Mouse (Mus musculus) urinary bladder, adult 18-20 months (tissue): ENCODE measurements around the gene Myo1f.
"Not testable (repeated sequence)": the region's sequence is repeated elsewhere in the genome, so short reads cannot be mapped to it uniquely, and the experiment has no call there.

Experiments used
- DNase-seq, 2 experiments: peaks; one replicate each; pipeline ENCODE4 v3.0.0; 2022; ENCODE audit warnings: low spot score in 2 of 2, mixed read lengths in 2 of 2

The Myo1f gene

DNA sequence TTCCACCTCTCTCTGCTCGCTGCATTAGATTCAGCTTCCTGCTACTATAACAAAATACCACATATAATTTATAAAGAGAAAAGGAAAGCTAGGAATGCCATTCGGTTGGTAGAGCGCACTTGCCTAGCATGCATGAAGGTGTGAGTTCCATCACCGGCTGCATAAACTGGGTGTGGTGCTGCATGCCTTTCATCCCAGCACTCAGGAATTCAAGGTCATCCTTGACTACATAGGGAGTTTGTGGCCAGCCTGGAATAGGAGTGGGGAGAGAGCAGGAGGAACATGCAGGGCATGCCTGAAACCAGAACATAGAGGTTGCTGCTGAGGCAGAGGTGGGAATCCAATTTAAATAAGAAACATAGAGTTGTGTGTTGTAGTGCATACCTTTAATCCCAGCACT lies 28.6 kb downstream of the Myo1f start:
- no peak for DNase-seq

DNA sequence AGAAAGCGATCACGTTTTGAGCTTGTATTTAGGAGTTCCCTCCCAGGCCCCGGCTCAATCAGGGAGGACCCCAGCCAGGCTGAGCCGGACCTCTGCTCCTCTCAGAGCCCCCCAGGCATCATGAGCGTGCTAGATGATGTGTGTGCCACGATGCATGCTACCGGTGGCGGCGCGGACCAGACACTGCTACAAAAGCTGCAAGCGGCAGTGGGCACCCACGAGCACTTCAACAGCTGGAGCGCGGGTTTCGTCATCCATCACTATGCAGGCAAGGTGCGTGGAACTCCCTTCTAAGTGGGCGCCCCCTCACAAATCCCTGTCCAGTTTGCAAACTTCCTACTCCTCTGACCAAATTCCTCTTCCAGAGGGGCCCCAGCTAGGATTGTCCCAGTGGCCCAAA lies 30.5 kb downstream of the Myo1f start:
- no peak for DNase-seq

GRCm38 (mm10) chr17:33597271-33597670 lies 41.8 kb downstream of the Myo1f start:
- DNase-seq, result no peak

GRCm38 (mm10) chr17:33598506-33598905 lies 43.0 kb downstream of the Myo1f start:
- DNase-seq, result no peak

DNA sequence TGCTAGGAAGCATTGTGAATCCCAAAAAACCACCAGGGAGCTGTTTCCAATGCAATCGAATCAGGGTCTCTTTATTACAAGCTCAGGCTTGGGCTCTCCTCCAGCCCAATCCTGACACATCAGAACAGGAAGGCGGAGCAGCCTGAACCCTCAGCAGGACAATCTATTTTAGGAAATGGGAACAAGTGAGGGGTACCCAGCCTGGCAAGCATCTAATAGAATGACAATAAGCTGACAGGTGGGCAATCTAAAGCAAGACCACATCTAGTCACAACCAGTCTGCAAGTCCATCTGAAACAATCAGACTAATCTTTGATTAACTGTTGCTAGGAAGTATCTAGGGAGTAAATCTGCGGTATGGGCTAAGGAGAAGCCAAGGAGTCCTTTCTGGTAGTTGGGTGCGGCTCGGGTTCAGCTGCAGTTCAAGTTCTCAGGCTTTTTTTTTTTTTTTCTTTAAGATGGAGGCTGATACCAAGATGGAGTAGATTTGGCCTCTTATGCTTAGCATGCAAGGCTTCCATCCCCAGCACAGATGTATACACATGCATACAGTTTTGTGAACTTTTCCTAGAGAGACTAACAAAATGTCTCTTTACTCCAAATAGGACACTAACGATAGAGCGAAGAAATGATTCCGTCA lies 44.4 kb downstream of the Myo1f start:
- DNase-seq, result no peak

- DNase-seq, result no peak
These were observed 45.3 kb downstream of the Myo1f start for GRCm38 (mm10) chr17:33600831-33601230.

GRCm38 (mm10) chr17:33601947-33602346 lies 46.4 kb downstream of the Myo1f start:
- no peak for DNase-seq

DNA sequence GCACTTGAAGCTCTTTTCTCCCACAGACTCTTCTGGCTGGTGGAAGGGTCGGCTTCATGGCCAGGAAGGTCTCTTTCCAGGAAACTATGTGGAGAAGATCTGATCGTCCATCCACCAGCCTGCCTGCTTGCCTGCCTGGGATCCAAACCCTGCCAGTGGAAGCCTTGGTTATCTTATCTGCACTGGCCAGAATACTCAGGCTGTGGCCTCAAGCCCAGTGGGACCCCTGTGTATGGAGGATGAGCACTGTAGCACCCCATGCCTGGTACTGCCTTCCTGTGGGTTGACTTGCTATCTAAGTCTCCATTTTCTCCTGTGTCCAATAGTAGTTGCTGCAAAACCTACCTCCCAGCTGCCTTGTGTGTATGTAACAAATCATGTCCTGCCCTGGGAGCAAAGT lies 51.8 kb downstream of the Myo1f start:
- no peak for DNase-seq

DNA sequence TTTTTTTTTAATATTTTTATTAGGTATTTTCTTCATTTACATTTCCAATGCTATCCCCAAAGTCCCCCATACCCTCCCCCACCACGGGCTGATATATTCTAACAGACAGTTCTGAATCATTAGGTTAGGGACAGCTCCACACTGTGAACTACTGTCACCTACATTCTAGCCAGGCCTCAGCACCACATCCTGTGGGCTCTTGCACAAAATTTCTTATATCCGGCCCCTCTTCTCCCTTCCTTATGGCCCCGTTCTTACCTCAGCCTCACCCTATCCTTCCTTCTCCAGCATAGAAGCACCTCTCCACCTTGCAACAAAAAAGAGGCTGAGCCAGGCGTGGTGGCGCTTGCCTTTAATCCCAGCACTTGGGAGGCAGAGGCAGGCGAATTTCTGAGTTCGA lies 55.0 kb downstream of the Myo1f start:
- DNase-seq, result no peak

DNA sequence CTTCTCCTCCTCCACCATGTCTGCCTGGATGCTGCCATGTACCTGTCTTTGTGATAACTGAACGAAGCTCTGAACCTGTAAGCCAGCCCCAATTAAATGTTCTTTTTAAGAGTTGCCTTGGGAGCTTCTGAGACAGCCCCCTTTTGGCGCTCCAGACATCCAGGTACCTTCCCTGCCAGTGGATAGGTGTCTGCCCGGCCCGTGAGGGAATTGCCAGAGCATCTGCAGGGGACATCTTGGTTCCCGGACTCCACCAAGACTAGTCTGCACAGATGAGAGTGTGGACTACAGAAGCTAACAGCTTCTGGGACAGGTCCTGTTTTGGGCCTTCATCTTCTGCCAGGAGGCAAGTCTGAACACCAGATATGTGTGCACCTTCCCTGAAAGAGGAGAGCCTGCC lies 58.2 kb downstream of the Myo1f start:
- DNase-seq, result not testable (repeated sequence)

- no peak for DNase-seq
These were observed 71.8 kb downstream of the Myo1f start for GRCm38 (mm10) chr17:33627281-33627680.

- peak; percentile 85 to 88 for DNase-seq
These were observed 73.3 kb downstream of the Myo1f start, which contains the start of gene Zfp414 for GRCm38 (mm10) chr17:33628621-33629486. Gene Zfp414 (plus strand): TSS chr17:33629090.

GRCm38 (mm10) chr17:33629487-33630125 lies 74.1 kb downstream of the Myo1f start:
- no peak for DNase-seq

GRCm38 (mm10) chr17:33630171-33630895 lies 74.8 kb downstream of the Myo1f start:
- no peak for DNase-seq

DNA sequence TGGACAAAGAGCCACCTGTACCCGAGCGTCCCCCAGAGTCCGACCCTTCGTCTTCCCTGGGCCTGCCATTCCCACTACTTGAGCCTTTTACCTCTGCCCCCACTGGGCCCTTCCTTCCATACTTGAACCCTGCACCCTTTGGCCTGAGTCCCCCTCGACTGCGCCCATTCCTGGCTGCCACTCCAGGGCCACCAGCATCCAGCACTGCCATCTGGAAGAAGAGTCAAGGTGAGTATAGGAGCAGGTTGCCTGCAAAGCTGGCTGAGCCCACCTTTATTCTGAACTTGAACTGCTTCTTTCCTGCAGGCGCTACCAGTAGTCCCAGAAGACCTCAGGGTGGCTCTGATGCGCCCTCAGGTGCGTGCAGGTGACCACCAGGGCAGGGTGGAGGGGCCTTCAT lies 75.7 kb downstream of the Myo1f start:
- no peak for DNase-seq

GRCm38 (mm10) chr17:33631796-33632195 lies 76.3 kb downstream of the Myo1f start:
- DNase-seq, result no peak

DNA sequence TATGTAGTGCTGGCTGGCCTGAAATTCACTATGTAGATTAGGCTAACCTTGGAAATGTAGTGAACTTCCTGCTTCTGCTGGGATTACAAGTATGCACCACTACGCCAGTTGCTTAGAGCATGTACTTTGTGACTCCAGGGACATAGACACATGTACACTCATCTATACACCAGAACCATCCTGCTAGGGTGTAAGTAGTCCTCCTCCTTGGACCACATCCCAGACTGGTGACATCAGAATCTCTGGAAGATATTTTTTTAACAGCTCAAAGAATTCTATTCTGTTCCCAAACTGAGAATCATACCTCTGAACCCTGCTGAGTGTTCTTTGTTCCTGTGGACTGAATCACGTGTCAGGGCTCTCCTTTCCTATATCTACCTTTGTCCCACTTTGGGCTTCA lies 81.5 kb downstream of the Myo1f start:
- DNase-seq, result no peak

DNA sequence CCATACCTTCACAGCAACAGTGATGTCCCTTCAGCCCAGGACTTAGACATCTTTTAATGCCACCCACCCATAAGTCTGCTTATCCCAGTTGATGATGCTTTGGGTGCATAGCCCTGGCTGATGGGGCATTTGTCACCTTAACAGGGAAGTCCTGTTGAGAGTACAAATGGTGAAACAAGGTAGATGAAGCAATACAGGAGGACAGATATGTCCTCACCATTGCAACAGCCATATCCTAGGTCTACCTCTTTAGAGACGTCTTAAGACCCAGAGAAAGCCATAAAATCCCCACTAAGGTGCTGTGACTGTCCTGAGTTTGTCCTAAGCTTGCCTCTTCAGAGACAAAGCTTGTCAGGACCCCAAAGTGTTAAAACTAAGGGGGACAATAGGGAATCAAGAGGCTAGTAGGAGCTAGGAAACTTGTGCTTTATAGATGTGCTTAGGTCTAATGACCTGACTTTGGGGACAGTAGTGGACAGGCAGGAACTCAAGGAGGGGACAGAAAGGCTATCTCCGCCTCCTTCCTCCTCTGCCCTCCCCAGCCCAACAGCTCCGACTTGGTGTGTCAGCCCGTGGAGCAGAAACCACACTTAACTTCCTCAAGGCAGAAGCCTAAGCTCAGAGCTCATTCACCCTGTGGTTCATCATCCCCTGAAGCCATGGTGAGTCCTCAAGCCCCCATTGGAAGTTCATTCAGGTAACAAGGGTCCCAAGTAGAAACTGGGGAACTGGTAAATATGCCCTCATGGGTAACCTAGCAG lies 82.2 kb downstream of the Myo1f start, which contains the start of gene Pram1:
Gene Pram1 (plus strand): TSS at position 541 of the 761 bp plus-strand sequence.
- no peak for DNase-seq

- DNase-seq, result no peak
These were observed 84.2 kb downstream of the Myo1f start for GRCm38 (mm10) chr17:33639743-33640142.

DNA sequence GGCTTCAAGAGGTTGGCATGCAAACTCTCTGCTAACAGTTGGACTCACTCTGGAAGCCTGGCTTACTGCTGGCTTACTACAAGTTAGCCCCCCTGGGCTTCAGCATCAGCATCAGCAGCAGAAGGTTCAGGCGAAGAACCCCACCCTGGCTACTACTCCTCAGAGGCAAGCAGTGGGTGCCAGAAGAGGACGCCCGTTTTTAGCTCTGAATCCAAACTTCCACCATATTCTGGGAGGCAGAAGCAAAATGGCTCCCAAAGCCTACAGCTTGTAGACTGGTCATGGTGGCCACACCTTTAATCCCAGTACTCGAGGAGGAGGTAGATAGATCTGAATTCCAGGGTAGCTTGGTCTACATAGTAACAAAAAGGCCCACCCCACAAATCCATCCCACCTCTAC lies 88.6 kb downstream of the Myo1f start:
- no peak for DNase-seq

GRCm38 (mm10) chr17:33645073-33645472 lies 89.6 kb downstream of the Myo1f start:
- DNase-seq, result no peak
